Mouse (Mus musculus) brain, embryonic 14.5 days (tissue): Measurements from ENCODE around the gene Thbs2.

Source experiments
- CTCF ChIP-seq: fragments of 200-500 bp; IDR thresholded peaks from 2 replicates; pipeline ENCODE4 v1.5.1; 2012; ENCODE audit warnings: inconsistent platforms, mild to moderate bottlenecking, moderate library complexity, borderline replicate concordance; ENCODE audit not compliant: insufficient read depth, insufficient read length; ENCODE audit errors: extremely low read depth
- POLR2A ChIP-seq: fragments of 200-500 bp; IDR thresholded peaks from 2 replicates; pipeline ENCODE4 v1.6.1; 2012; ENCODE audit warnings: mild to moderate bottlenecking, inconsistent platforms, borderline replicate concordance; ENCODE audit not compliant: poor library complexity, insufficient read depth, insufficient read length, severe bottlenecking; ENCODE audit errors: extremely low read depth

DNA sequence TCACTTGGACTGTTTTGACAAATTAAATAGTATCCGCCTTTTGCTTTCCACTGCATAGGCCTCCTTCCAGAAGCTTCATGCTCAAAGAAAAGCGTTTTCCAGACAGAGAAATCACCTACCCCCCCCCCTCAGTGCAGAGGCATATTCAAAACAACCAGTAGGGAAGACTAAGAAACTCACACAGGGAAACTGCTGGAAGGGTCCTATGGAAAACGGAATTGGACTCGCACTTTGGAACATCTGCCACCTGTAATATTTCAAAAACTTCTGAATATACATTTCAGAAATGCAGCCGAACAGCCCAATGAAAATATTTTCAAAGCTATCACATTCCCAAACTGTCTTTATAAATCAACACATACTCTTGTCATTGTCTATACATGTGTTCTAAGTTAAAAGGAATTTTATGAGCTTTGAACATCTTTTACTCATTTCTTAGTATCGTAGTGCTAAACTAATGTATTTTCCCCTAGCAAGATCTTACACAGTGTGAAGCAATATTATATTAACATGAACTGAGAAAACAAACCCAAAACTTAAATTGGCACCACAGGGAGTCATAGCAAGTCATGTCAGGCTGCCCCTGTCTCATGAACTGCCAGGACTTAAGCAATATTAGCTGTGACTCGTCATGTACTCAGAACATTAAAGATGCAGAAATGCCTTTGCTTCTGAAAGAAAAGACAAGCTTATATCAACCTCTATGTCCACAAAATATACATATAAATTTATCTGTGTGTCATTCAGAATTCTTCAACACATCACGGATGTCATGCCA lies 58.3 kb downstream of the Thbs2 start:
- TF ChIP-seq CTCF, result no peak
- TF ChIP-seq POLR2A, result no peak
